Mouse (Mus musculus) CH12.LX (cell line): ENCODE results near the gene Tspo2. TPM values are rescaled to one million over a fixed set of nuclear protein-coding genes. Genes with fewer than 3 reads are reported as not detected.

Experiments used
- DNase-seq: peaks from one replicate; pipeline ENCODE4 v3.0.0-alpha.2; 2013; ENCODE audit errors: extremely low read depth
- H3K27ac ChIP-seq: 2 replicates; pipeline ENCODE4 v1.5.1; 2012; ENCODE audit warnings: low read depth, mild to moderate bottlenecking, control low read depth, moderate library complexity; ENCODE audit not compliant: insufficient read depth
- H3K27me3 ChIP-seq: replicated peaks from 2 replicates; pipeline ENCODE3; 2012; ENCODE audit warnings: inconsistent platforms
- H3K36me3 ChIP-seq, 2 experiments: replicated peaks in 1 of 2; 2 replicates each; pipeline versions ENCODE3 to v1.6.1; 2012; ENCODE audit warnings: inconsistent platforms in 1 of 2, low read length in 1 of 2, mild to moderate bottlenecking in 1 of 2, mixed read lengths in 1 of 2, moderate library complexity in 1 of 2; ENCODE audit not compliant: control insufficient read depth in 1 of 2, insufficient read depth in 1 of 2
- H3K4me1 ChIP-seq, 2 experiments: 2 replicates each; pipeline ENCODE4 v1.6.1; 2012; ENCODE audit warnings: inconsistent platforms in 1 of 2, moderate library complexity in 1 of 2; ENCODE audit not compliant: insufficient read depth in 2 of 2, control insufficient read depth in 1 of 2
- H3K4me2 ChIP-seq: 2 replicates; pipeline ENCODE4 v1.6.1; 2012; ENCODE audit warnings: low read depth, mild to moderate bottlenecking, control low read depth; ENCODE audit not compliant: poor library complexity, insufficient read depth, severe bottlenecking
- H3K4me3 ChIP-seq, 3 experiments: fragments of 150-350 bp in 1 of 3; sonication (generic) in 1 of 3; replicated peaks in 1 of 3; 2 replicates each; pipeline versions ENCODE3 to v1.5.1; 2011 to 2012; ENCODE audit warnings: low read depth in 2 of 3, low read length in 2 of 3, mild to moderate bottlenecking in 2 of 3, moderate library complexity in 2 of 3, control low read depth in 1 of 3, improper control_type of control experiment in 1 of 3, inconsistent platforms in 1 of 3, mixed read lengths in 1 of 3; ENCODE audit not compliant: poor library complexity in 1 of 3
- H3K79me2 ChIP-seq: replicated peaks from 2 replicates; pipeline ENCODE4 v1.6.1; 2012; ENCODE audit warnings: mild to moderate bottlenecking, moderate library complexity; ENCODE audit not compliant: control insufficient read depth, poor library complexity, insufficient read depth, severe bottlenecking; ENCODE audit errors: extremely low read depth
- H3K9ac ChIP-seq: 2 replicates; pipeline ENCODE4 v1.6.1; 2012; ENCODE audit warnings: low read depth, mild to moderate bottlenecking, control low read depth, moderate library complexity; ENCODE audit not compliant: insufficient read depth
- H3K9me3 ChIP-seq: replicated peaks from 2 replicates; pipeline ENCODE3; 2012; ENCODE audit warnings: low read length, inconsistent platforms, mixed read lengths
- BHLHE40 ChIP-seq: IDR thresholded peaks from 2 replicates; pipeline ENCODE4 v1.6.1; 2011; ENCODE audit warnings: mild to moderate bottlenecking, low read depth, low read length, improper control_type of control experiment
- CHD2 ChIP-seq: IDR thresholded peaks from 2 replicates; pipeline ENCODE4 v1.6.1; 2011; ENCODE audit warnings: low read length, improper control_type of control experiment
- ELF1 ChIP-seq: IDR thresholded peaks from 2 replicates; pipeline ENCODE4 v1.6.1; 2014; ENCODE audit warnings: low read depth, mild to moderate bottlenecking, inconsistent platforms, low read length, improper control_type of control experiment
- ETS1 ChIP-seq: conservative IDR thresholded peaks from 2 replicates; pipeline ENCODE4 v1.6.1; 2012; ENCODE audit warnings: low read depth, mild to moderate bottlenecking, inconsistent platforms, low read length, improper control_type of control experiment, moderate library complexity
- GABPA ChIP-seq: IDR thresholded peaks from 2 replicates; pipeline ENCODE4 v1.6.1; 2012; ENCODE audit warnings: low read depth, low read length, improper control_type of control experiment, inconsistent platforms; ENCODE audit not compliant: insufficient replicate concordance
- JUN ChIP-seq: IDR thresholded peaks from 2 replicates; pipeline ENCODE4 v1.6.1; 2011; ENCODE audit warnings: low read depth, mild to moderate bottlenecking, low read length, improper control_type of control experiment, moderate library complexity; ENCODE audit not compliant: insufficient read depth
- JUND ChIP-seq: conservative IDR thresholded peaks from 2 replicates; pipeline ENCODE4 v1.6.1; 2011; ENCODE audit warnings: low read depth, low read length, improper control_type of control experiment
- MAX ChIP-seq: IDR thresholded peaks from 2 replicates; pipeline ENCODE4 v1.6.1; 2011; ENCODE audit warnings: low read length, improper control_type of control experiment
- MAZ ChIP-seq: IDR thresholded peaks from 2 replicates; pipeline ENCODE4 v1.6.1; 2012; ENCODE audit warnings: low read depth, mild to moderate bottlenecking, inconsistent platforms, low read length, improper control_type of control experiment, moderate library complexity
- MXI1 ChIP-seq: IDR thresholded peaks from 2 replicates; pipeline ENCODE4 v1.6.1; 2011; ENCODE audit warnings: mild to moderate bottlenecking, low read depth, low read length, improper control_type of control experiment
- MYC ChIP-seq: IDR thresholded peaks from 2 replicates; pipeline ENCODE4 v1.6.1; 2011; ENCODE audit warnings: low read depth, mild to moderate bottlenecking, improper control_type of control experiment, low read length
- NRF1 ChIP-seq: IDR thresholded peaks from 2 replicates; pipeline ENCODE4 v1.6.1; 2014; ENCODE audit warnings: low read depth, mild to moderate bottlenecking, inconsistent platforms, low read length, improper control_type of control experiment, moderate library complexity
- RAD21 ChIP-seq: IDR thresholded peaks from 2 replicates; pipeline ENCODE4 v1.6.1; 2011; ENCODE audit warnings: low read depth, mild to moderate bottlenecking, low read length, improper control_type of control experiment, moderate library complexity
- SIN3A ChIP-seq: IDR thresholded peaks from 2 replicates; pipeline ENCODE4 v1.6.1; 2012; ENCODE audit warnings: low read length, improper control_type of control experiment, inconsistent platforms
- TBP ChIP-seq: conservative IDR thresholded peaks from 2 replicates; pipeline ENCODE4 v1.6.1; 2011; ENCODE audit warnings: low read depth, low read length, improper control_type of control experiment
- dilution Hi-C: fragments of 300-500 bp; cut with MboI; formaldehyde crosslinking; loops from 2 replicates; pipeline ENCODE4 v1.14.3; 2020; ENCODE audit warnings: low sequenced_read_pairs; ENCODE audit not compliant: extremely low pct_unique_long_range_greater_than_20kb, extremely low pct_ligation_motif_present
- in situ Hi-C: fragments of 300-500 bp; cut with MboI; formaldehyde crosslinking; loops from 3 replicates; pipeline ENCODE4 v1.14.3; 2019; ENCODE audit warnings: low sequenced_read_pairs, low pct_ligation_motif_present, low pct_unique_long_range_greater_than_20kb, mixed read lengths
- polyA plus RNA-seq: library from polyadenylated mRNA; unstranded; fragments of >175 nt; gene quantifications from 2 replicates; pipeline ENCODE4 v1.2.1, GENCODE M21; 2012; ENCODE audit warnings: low read depth; ENCODE audit not compliant: insufficient read length
- total RNA-seq, 2 experiments: library from RNA; depleted of rRNA; stranded (reverse); fragments of 300-350 nt in 1 of 2; fragments of >200 nt in 1 of 2; gene quantifications; 2 replicates each; pipeline ENCODE4 v1.2.3; 2012 to 2014

Gene Tspo2
- total and polyA plus RNA-seq, 3 experiments = not detected

DNA sequence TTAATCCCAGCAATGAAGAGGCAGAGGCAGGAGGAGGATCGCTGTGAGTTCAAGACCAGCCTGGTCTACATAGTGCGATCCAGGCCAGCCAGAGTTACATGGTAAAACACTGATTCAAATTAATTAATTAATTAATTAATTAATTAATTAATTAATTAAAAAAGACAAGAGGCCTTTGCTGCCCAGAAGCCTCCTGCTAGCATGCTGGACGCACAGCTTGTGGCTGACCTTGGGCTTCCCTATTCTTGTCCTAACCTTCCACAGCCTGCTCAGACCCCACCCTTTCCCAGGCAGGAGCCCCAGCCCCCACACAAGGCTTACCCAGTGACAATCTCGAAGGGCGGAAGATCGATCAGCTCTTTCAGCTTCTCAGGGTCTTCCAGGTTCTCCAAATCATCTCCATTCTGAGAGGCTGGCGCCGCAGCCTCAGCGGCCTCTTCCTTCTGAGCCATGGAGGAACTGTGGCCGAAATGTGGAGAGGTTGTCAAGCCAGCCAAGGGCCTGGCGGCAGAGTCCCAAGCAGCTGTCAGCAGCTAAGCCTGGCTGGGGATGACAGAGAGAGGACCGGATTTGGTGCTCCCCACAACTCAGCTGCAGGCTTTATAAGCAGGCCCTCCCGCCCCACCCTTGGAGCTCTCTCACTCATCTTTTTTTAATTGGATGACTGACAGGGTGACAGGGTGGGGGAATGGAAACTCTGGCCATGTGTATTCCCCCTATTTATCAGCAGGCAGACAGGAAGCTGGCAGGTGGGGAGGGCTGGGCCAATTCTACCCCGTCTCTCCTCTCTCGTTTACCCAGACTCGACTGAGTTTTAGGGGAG is 19.0 kb downstream of the Tspo2 start, which contains the start of gene Apobec2:
Gene Apobec2, minus strand, starts transcription at position 773 of the 823 bp plus-strand sequence.
- in situ Hi-C loops (no loop called here), dilution Hi-C loops (no loop called here)
- Histone ChIP-seq H3K4me1 (peaks cover 0 to 20% of the 10 kb centered on the region in 2 experiments; a peak in 2 of 4 replicates), H3K36me3 (no peaks in the 10 kb centered on the region), H3K4me2 (no peak within 1 kb of the TSS), H3K79me2 (no peaks in the 10 kb centered on the region), H3K9me3 (no peaks in the 10 kb centered on the region), H3K4me3 (no peak within 1 kb of the TSS), H3K9ac (no peak within 1 kb of the TSS), H3K27me3 (peaks cover 2% of the 10 kb centered on the region), H3K27ac (no peak within 1 kb of the TSS)
- TF ChIP-seq MYC = no peak
- TF ChIP-seq NRF1 = no peak
- no peak for TF ChIP-seq MAX
- TF ChIP-seq JUND = no peak
- TF ChIP-seq SIN3A = no peak
- TF ChIP-seq GABPA = no peak
- no peak for TF ChIP-seq MXI1
- TF ChIP-seq MAZ = no peak
- no peak for TF ChIP-seq BHLHE40
- TF ChIP-seq ETS1 = no peak
- no peak for TF ChIP-seq JUN
- no peak for TF ChIP-seq TBP
- TF ChIP-seq ELF1 = no peak
- no peak for DNase-seq

DNA sequence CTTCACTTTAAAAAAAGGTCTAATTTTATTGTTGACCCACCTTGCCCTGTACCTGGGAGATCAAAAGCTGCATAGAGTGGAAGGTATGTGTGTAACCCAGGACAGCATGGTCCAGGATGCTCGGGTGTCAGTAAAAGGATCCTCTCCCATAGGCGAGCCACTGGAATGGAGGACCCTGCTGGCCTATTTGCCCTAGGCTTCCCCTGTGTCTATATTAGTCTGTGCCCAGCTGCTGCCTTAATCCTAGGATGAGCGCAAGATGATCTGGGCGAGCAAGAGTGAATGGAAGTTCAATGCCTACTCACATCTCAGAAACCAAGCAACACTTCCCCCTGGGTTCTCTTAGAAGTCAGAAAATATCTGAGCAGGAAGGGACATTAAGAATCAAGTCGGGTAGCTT is 20.3 kb downstream of the Tspo2 start:
- dilution Hi-C loops = no loop called here
- in situ Hi-C loops = no loop called here
- no peaks in the 10 kb centered on the region for H3K36me3 ChIP-seq
- no peaks in the 10 kb centered on the region for H3K27me3 ChIP-seq
- H3K4me2 ChIP-seq = no peak overlapping the region
- H3K9me3 ChIP-seq = no peaks in the 10 kb centered on the region
- H3K27ac ChIP-seq = no peak overlapping the region
- no peak overlapping the region for H3K9ac ChIP-seq
- H3K79me2 ChIP-seq = no peaks in the 10 kb centered on the region
- TF ChIP-seq JUND (no peak), JUN (no peak), RAD21 (no peak), ETS1 (no peak), CHD2 (no peak)
- no peak overlapping the region for H3K4me3 ChIP-seq
- no peak for DNase-seq
- peaks cover 0 to 32% of the 10 kb centered on the region in 2 experiments; a peak in 2 of 4 replicates for H3K4me1 ChIP-seq
